In genomic region chr10:9296055-9296454, GRCm38 (mm10) we compare ENCODE assay signal across 26 mouse cellular contexts.
"Had no signal": no experiment of that assay in that cellular context is flagged by ENCODE, and none has a peak within 500 bp of the region (broad histone marks: within the 10 kb centered on the region; RNA-seq: fewer than 3 reads in every experiment).

No protein-coding gene starts in this region.

- H3K4me3 ChIP-seq: gastrocnemius, adult 2 months; heart, embryonic 10.5 days; heart, embryonic 12.5 days; hindbrain, embryonic 10.5 days; hindbrain, embryonic 12.5 days; kidney, embryonic 15.5 days; layer of hippocampus, adult 2 months; limb, embryonic 13.5 days; limb, embryonic 15.5 days; liver, embryonic 12.5 days had no signal

- H3K9ac ChIP-seq: heart, embryonic 12.5 days; hindbrain, embryonic 12.5 days; hindbrain, embryonic 14.5 days; kidney, embryonic 15.5 days; limb, embryonic 13.5 days; limb, embryonic 15.5 days; liver, embryonic 12.5 days; liver, embryonic 14.5 days had no signal

- H3K9me3 ChIP-seq: heart, embryonic 10.5 days; heart, embryonic 12.5 days; hindbrain, embryonic 10.5 days; hindbrain, embryonic 12.5 days; kidney, embryonic 15.5 days; limb, embryonic 13.5 days; limb, embryonic 15.5 days; liver, embryonic 12.5 days had no signal

- H3K4me1 ChIP-seq: heart, embryonic 10.5 days; heart, embryonic 12.5 days; hindbrain, embryonic 10.5 days; hindbrain, embryonic 12.5 days; kidney, embryonic 15.5 days; limb, embryonic 13.5 days; limb, embryonic 15.5 days; liver, embryonic 12.5 days had no signal

- H3K36me3 ChIP-seq: heart, embryonic 10.5 days; heart, embryonic 12.5 days; hindbrain, embryonic 10.5 days; hindbrain, embryonic 12.5 days; kidney, embryonic 15.5 days; limb, embryonic 13.5 days; limb, embryonic 15.5 days; liver, embryonic 12.5 days had no signal

- DNase-seq: gastrocnemius, adult 2 months; gastrocnemius, postnatal 10 days; gastrocnemius, postnatal 25 days; heart, adult 18-20 months; heart, postnatal 10 days; heart, postnatal 4 days; kidney, adult 11 months; kidney, adult 2 months; kidney, adult 9 months; kidney, postnatal 25 days; kidney, postnatal 4 days; left cerebral cortex, postnatal 4 days had no signal

- ATAC-seq: hindbrain, embryonic 16.5 days; inflammation-experienced regulatory T-cells, adult 6 months; liver, embryonic 12.5 days had no signal

- H3K4me2 ChIP-seq: heart, embryonic 12.5 days; hindbrain, embryonic 12.5 days; hindbrain, embryonic 14.5 days; kidney, embryonic 15.5 days; limb, embryonic 13.5 days; limb, embryonic 15.5 days; liver, embryonic 12.5 days had no signal

- H3K27me3 ChIP-seq: heart, embryonic 12.5 days; hindbrain, embryonic 12.5 days; kidney, embryonic 15.5 days; limb, embryonic 13.5 days; limb, embryonic 15.5 days; liver, embryonic 12.5 days had no signal

- H3K27ac ChIP-seq: gastrocnemius, adult 2 months; heart, embryonic 10.5 days; hindbrain, embryonic 10.5 days; hindbrain, embryonic 12.5 days; hindbrain, embryonic 14.5 days; kidney, embryonic 15.5 days; kidney, postnatal 0 days; layer of hippocampus, adult 2 months; limb, embryonic 13.5 days; limb, embryonic 15.5 days; liver, embryonic 12.5 days; liver, embryonic 14.5 days had no signal
